Mouse (Mus musculus) urinary bladder, adult 18-20 months (tissue): ENCODE data around the gene Ric8b.

ENCODE experiments used
- DNase-seq, 2 experiments: peaks; one replicate each; pipeline ENCODE4 v3.0.0; 2022; ENCODE audit warnings: low spot score in 2 of 2, mixed read lengths in 2 of 2

The Ric8b gene

DNA sequence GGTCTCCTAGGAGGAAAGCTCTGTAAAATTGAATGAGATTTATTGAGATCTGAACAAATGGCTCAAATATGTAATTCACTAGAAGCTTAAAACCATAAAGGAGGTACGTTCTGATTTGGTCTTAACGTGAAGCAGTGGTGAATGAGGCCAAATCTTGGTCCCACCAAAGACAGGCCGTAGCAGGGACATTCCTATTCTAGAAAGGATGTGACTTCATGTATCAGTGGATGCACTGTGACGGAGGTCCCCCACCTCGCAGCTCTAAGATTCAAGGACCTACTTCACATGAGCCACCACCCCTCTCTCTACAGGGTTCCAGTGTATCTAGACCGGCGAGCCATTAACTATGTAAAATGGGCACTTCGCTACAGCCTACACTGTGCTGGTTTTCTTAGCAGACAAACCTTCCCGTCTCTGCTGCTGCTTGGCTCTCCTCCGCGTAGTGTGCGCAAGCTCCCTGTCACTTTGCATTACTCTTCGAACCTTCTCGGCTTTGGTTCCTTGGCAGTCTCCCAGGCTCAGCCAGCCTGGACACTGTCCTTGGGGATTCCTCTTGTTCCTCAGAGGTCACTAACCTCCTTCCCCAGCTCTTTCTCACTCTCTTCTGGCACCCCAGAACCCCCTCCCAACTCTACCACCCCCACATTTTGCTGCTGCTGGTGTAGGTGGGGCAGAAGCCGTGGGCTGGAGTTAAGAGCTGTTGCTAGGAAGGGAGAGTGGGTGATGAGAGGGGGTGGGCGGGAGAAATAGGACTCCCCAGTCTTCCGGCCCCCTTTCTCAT is 8.2 kb upstream of the Ric8b start:
- DNase-seq = no peak

DNA sequence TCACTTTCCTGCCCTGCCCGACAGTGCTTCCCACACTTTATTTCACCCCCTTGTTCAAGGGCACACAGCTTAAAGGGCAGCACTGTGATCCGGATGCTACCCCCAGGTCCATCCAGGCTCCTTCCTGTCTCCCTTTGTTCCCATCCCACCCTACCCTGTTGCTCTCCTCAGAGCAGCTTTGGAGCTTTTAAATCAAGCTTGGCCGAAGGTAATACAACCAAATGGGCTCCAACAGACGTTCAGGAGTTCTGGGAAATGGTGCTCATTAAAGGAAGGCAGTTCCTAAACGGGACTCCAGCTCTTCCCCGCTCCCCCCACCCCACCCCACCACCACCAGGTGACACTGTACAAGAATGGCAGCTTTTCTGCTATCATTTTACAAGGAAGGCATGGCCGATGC is 7.2 kb upstream of the Ric8b start:
- no peak for DNase-seq

DNA sequence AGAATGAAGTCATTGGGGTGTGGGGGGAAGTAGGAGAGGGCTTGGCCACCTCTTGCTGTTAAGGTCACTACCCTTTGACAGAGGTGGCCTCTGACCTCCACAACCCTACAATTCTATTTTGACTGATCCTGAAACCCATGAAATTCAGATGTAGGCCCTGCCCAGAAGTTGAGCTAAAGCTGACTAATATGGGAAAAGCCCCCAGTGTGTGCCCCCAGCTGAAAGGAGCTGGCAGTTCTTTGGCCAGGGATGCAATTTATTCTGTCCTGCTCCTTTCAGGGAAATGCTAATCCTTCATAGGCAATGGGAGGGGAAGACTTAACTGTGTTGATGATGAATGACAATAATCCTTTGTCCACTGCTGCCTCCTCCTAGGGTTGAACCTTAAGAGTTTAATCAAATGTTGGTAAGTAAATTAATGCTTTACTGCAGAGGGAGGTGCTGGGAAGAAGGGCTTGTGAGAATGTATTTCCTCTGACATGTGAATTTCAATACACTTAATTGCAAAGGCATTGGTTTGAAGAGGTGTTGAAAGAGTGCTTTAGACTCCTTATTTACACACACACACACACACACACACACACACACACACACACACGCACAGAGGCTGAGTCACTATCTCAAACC is 6.5 kb upstream of the Ric8b start:
- DNase-seq = no peak

DNA sequence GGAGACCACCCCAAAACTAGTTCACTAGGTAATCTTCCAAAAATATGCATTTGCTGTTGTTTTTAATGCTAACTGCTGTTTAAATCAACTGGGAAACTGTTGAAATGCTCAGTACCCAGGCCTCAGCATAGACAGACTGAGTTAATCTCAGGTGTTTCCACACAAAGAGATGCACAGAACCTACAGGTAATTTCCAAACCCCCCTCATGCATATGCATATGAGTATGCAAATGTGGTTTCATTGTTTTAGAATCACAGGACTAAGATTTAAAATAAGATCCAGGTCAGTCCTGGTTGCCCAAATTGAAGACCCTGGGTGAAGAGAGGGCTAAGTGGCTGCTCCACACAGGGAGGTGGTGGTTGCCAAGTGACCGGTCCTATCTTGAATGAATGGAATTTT is 4.3 kb upstream of the Ric8b start:
- DNase-seq = no peak

DNA sequence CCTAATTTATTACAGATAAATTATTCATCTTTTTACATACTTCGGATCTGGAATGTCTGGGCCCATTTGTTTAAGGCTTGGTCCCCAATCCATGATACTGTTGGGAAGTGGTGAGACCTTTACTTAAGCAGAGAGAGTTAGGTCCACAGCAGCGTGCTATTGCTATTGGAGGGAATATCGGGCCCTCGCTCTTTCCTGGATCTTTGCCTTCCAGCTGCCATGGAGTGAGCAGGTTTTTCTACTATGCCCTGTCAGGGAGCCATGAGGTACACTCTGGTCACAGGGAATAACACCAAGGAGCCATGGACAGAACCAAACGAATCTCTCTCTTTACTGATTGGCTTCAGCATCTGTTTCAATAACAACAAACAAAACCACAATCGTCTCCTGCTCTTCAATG is 1.9 kb upstream of the Ric8b start:
- DNase-seq = no peak

DNA sequence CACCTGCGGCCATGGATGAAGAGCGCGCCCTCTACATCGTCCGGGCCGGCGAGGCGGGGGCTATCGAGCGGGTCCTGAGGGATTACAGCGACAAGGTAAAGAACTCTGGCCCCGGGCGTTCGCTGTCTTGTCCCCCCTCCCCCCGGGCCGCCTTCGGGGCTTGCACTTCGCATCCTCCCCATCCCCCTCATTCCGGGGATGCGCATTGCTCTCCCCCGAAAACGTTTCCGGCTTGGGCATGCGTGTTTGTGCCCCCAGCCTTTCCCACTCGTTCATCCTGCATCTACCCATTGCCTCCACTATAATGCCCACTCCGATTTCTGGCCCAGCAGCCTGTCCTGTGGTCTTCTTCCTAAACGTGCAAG is 297 bp downstream of the Ric8b start:
- DNase-seq = no peak

DNA sequence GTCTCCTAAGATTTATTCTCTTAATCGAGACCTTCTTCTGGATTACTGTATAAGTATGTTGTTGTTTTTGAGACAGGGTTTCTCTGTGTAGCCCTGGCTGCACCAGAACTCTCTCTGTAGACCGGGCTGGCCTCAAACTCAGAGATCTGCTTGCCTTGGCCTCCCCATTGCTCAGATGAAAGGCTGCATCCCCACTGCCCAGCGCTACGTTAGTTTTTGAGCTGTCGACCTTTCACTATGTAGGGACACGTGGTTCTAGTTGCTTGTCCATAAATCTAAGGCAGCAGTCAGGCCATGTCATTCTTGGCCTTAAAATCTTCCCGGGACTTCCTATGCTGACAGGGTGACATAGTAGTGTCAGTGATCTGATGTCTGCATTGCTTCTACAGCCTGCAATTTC is 8.9 kb downstream of the Ric8b start:
- no peak for DNase-seq

DNA sequence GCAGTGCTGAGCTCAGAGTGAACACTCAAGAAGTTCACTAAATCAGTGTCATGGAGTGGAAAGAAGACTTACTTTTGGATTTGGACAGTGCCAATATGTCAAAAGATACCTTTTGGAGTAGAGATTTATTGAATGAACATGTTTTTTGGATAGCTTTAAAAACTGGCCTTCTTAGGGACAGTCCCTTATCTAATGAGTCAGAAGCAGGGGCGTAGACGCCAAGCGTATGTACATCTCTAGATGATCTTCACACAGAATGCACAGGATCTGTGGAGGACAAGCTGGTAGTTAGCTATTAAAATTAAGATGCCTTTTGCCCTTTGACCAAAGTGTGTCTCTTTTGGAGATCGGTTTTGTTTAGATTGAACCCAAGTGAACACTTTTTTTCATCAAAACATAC is 9.5 kb downstream of the Ric8b start:
- DNase-seq = no peak

DNA sequence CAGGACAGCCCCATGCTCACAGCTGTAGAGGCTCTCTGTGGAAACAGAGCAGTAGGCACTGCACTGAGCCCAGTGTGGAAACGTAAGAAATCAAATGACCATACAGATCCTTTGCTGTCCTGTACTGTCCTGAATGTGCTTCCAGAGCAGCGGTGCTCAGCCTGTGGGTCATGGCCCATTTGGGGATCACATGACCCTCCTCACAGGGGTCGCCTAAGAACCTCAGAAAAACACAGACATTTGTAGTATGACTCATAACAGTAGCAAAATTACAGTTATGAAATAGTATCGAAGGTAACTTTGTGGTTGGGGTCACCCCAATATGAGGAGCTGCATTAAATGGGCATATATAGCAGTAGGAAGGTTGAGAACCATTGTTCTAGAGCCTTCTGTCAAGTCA is 11.0 kb downstream of the Ric8b start:
- no peak for DNase-seq

DNA sequence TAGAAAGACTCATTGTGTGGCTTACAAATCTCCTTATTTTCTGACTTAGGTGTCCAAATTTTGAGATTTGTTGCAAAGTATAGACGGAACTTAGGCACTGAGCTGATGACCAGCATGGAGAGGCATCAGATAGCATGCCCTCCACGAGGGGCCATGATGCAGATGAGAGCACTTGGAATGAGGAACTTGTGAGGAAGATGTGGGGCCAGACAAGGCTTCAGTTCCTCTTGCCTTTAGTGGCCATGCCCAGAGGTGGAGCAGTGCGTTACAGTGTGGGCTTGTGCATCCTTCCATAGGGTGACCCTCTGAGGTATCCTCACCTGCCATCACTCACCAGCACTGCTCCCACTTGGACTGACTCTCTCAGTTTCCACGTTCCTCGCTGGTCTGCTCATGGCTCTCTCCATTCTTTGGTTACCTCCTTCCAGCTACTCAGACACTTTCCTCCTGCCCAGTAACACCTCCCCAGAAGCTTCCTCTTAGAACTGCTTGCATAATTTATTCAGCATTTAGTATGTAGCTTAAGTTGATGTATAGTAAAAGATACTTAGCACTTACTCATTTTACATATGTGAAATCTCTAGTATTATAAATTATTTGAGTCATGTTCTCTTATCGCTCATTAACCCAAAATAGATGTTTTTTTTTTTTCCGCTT is 18.3 kb downstream of the Ric8b start:
- no peak for DNase-seq

DNA sequence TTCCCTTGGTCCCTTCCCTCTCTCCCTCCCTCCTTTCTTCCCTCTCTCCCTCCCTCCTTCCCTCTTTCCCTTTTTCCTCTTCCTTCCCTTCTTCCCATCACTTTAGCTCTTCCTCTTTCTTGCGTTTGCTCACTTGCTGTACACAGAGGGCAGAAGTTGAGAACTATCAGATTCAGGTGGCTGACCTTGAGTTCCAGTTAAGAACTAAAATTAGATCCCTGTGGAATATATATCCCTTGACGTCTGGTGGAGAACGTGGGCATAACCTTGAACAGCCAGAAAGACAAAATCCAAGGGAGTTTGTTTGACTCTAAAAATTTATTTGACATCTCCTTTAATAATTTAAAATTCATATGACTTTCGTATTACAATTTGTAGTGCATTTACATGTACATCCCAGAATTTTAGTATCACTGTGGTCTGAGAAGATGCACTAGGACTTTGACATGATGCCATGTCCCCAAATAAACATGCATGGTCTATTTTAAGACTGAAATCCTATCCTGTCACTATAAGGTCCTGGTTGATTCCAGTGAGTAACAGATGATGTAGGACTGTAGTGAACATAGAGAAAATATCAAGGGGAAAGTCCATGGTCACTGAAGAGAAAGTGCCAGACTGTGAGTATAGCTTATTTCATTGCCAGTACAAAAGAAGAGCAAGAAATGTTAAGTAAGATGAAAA is 19.6 kb downstream of the Ric8b start:
- DNase-seq = no peak

DNA sequence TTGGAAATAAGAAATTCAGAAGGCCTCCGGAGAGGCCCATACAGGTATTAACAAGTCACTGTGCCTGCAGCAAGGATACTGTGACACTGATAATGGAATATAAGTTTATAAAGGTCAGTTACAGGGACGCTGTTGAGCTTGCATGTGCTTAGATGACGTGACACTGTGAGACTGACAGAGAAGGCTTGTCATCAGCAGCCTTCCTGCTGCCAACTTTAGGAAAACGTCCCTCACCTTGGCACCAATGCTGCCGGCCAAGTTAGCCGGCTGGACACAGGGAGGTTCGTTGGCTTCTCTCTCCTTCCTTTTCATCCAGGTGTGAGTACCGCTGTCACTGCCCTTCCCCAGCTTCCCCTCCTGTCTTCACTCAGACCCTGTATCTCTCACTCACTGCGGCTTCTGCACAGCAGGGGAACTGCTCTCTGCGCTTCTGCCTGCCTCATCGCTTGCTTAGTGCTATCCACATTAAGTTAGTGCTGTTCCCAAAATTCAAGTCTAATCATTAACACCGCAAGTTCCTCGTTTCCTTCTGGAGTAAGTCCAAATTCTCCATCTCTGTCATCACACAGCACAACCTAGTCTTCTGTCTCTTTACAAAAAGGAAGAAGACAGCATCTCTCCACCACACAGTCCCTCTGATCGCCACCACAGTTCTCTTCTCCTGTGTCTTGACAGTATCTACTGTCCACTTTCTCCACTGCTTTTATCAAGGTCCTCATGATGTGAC is 20.8 kb downstream of the Ric8b start:
- no peak for DNase-seq

DNA sequence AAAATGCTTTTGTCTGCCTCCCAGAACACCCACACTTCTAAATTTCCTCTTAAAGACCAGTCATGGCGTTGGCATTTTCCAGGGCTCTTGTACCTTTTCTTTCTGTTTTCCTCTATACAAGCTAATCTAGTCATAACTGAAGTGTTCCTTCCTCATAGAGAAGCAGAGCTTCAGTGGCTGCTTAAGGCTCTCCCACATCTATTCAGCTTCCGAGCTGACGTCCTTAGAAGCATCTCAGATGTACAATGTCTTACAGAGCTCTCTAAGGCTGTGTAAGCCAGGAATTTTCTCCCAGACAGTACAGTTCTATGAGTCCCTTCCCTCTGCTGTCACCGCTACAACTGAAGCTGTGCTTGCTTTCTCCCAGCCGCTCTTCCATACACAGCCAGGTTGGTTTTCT is 21.5 kb downstream of the Ric8b start:
- DNase-seq = no peak

DNA sequence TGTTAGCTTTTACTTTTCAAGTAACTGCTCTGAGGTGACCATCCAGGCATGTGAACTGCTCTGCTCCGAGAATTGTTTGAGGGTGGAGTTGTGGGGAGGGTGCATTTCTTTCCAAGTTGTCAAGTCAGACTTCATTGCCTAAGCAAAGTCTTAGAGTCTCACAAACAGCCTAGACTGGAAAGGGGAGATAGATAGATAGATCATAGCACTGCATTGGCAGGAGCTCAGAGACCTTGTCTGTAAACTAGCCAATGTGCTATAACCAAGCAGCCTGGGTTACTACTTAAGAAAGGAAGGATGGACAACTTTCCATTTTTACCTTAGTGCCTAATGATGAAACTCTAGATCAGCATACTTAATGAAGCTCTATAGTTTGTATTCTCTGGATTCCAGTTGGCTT is 22.9 kb downstream of the Ric8b start:
- no peak for DNase-seq

DNA sequence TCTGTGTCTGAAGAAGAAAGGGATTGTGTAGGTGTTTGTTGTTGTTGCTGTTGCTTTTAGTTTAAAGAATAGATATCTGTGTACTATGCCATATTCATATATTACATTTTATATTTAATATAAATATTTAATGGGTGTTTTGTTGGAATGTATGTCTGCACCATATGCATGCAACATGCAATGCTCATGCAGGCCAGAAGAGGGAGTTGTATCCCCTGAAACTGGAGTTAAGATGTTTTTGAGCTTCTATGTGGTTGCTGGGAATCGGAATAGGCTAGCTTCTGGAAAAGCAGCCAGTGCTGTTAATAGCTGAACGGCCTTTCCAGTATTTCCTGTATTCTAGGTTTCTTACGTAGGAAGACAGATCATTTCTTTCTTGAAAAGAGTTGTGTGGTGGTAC is 28.3 kb downstream of the Ric8b start:
- DNase-seq = no peak

DNA sequence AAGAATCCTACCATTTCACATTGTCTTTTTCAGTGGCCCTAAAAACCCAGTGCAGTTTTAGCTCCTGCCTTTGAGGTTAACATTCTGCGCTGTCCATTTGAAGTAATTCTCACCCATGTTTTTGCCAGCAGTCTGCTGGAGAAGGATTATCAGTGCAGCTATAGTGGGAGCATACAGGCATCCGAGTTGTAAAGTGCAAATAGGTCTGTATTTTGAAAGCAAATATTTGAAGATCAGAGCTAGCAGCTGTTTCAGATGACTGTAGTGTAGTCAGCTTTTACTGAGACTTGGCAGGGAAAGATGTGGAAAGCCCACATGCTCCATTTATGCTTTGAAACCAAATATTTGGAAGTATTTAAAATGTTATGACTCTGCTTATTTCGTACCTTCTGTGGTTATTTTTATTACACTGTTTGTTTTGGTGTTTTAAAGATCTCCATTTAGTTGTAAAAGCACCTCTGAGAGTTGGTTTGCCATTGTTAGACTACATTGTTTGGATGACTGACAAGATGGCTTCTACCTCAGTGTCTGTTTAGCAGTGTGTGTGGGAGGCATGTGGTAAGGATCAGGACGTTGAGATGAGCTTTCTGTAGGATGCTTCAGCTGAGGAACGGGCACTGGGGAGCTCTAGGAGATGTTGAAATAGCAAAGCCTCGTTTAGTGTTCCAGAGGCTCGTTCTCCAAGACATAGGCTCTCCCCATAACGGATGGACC is 31.7 kb downstream of the Ric8b start:
- no peak for DNase-seq

DNA sequence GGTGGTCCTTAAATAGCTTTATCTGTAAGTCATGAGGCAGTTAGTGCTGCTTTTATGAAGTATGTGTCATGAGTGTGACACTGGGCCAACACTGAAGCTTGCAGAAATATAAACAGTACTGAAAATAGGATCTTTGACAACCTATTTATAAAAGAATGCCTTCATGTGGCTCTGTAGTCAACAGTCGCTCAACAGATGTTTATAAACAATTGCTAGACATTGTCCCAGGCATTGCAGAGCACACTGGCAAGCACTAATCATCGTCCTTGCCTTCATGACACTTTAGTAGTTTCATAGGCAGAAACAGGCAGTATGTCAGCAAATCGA is 32.2 kb downstream of the Ric8b start:
- no peak for DNase-seq

DNA sequence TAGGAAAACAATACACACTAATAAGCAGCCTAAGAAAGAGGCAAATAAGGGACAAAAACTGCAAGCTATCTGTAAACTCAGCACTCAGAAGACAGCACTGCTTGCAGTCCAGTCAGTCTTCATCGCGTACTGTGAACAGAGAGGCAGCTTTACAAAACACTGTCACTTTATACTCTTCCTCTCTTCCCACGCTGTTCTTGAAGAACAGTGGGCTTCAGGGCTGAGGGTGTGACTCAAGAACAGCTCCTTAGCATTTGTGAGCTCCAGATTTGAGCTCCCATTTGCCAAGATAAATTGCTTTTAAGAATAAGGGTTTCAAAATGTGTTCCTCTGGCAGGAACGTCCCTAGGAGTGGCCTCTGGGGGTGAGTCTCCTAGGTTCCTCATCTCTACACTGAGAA is 33.0 kb downstream of the Ric8b start:
- no peak for DNase-seq

DNA sequence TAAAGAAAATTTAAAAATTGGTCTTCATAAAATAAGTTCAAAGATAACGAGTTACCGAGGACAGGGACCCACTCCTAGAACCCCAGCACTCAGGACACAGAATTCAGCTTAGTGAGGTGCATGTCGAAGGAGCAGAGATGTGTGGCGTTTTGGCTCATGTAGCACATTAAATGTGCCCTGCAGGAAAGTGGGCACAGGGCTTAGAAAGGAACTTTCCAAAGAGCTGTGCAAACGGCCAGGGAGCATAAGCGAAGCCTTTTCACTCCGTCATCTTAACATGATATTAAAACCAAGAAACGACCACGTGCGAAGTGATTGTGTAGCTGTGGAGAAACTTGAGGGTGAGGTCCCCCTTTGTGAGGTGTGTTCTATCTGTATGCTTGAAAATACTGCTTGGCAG is 36.8 kb downstream of the Ric8b start:
- DNase-seq = no peak

DNA sequence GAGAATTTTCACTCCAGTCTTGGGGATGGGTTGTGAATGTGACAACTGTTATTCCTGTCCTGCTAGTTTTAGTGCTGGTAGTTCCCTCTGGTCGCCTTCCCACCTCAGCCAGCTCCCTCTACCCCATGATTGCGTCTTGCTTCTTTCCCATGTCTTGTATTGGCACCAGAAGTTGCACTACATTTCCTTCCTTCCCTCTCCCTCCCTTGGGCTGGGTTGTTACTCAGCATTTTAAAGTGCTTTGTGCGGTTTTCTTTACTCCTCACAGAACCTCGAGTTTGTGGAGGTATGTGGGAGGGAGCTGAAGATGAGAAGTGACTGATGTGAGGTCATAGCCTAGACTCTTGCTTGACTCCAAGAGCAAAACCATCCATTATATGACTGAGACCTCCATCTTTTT is 38.8 kb downstream of the Ric8b start:
- DNase-seq = no peak

DNA sequence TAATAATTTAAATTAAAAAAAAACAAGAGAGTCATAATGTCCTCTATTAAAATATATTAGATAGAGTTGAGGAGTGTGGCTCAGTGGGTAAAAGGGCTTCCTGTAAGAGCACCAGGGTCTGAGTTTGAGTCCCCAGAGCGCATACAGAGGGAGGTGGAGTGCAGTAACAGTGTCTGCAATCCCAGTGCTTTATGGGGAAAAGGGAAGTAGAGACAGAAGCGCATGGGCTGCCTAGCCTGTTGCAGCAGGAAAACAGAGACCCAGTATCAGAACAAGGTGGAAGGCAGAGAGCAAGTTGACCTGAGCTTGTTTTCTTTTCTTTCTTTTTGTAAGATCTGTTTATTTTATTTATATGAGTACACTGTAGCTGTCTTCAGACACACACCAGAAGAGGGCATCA is 41.2 kb downstream of the Ric8b start:
- DNase-seq = no peak
